Mouse (Mus musculus) CH12.LX (cell line): Measurements from ENCODE around the gene Vps37b.
A peak's percentile ranks its signal among the peaks of the same experiment; 100 is the strongest.

Source experiments
- CHD1 ChIP-seq: IDR thresholded peaks from 2 replicates; pipeline ENCODE4 v1.6.1; 2012; ENCODE audit warnings: low read depth, low read length, improper control_type of control experiment, inconsistent platforms
- CTCF ChIP-seq, 2 experiments: IDR thresholded peaks in 1 of 2; conservative IDR thresholded peaks in 1 of 2; 2 replicates each; pipeline ENCODE4 v1.5.1; 2011 to 2012; ENCODE audit warnings: low read depth in 2 of 2, low read length in 2 of 2, improper control_type of control experiment in 1 of 2, inconsistent platforms in 1 of 2, mild to moderate bottlenecking in 1 of 2, moderate library complexity in 1 of 2
- E2F4 ChIP-seq: IDR thresholded peaks from 2 replicates; pipeline ENCODE4 v1.6.1; 2011; ENCODE audit warnings: low read depth, low read length, improper control_type of control experiment; ENCODE audit not compliant: insufficient replicate concordance
- ETS1 ChIP-seq: conservative IDR thresholded peaks from 2 replicates; pipeline ENCODE4 v1.6.1; 2012; ENCODE audit warnings: low read depth, mild to moderate bottlenecking, inconsistent platforms, low read length, improper control_type of control experiment, moderate library complexity
- GABPA ChIP-seq: IDR thresholded peaks from 2 replicates; pipeline ENCODE4 v1.6.1; 2012; ENCODE audit warnings: low read depth, low read length, improper control_type of control experiment, inconsistent platforms; ENCODE audit not compliant: insufficient replicate concordance
- MYC ChIP-seq: IDR thresholded peaks from 2 replicates; pipeline ENCODE4 v1.6.1; 2011; ENCODE audit warnings: low read depth, mild to moderate bottlenecking, improper control_type of control experiment, low read length
- NRF1 ChIP-seq: IDR thresholded peaks from 2 replicates; pipeline ENCODE4 v1.6.1; 2014; ENCODE audit warnings: low read depth, mild to moderate bottlenecking, inconsistent platforms, low read length, improper control_type of control experiment, moderate library complexity
- POLR2A ChIP-seq: IDR thresholded peaks from 2 replicates; pipeline ENCODE4 v1.6.1; 2011; ENCODE audit warnings: low read depth, mild to moderate bottlenecking, improper control_type of control experiment, low read length
- RAD21 ChIP-seq: IDR thresholded peaks from 2 replicates; pipeline ENCODE4 v1.6.1; 2011; ENCODE audit warnings: low read depth, mild to moderate bottlenecking, low read length, improper control_type of control experiment, moderate library complexity
- RCOR1 ChIP-seq: conservative IDR thresholded peaks from 2 replicates; pipeline ENCODE4 v1.6.1; 2012; ENCODE audit warnings: low read depth, mild to moderate bottlenecking, inconsistent platforms, low read length, improper control_type of control experiment
- ZKSCAN1 ChIP-seq: IDR thresholded peaks from 2 replicates; pipeline ENCODE4 v1.6.1; 2012; ENCODE audit warnings: low read depth, inconsistent platforms, low read length, improper control_type of control experiment, borderline replicate concordance

DNA sequence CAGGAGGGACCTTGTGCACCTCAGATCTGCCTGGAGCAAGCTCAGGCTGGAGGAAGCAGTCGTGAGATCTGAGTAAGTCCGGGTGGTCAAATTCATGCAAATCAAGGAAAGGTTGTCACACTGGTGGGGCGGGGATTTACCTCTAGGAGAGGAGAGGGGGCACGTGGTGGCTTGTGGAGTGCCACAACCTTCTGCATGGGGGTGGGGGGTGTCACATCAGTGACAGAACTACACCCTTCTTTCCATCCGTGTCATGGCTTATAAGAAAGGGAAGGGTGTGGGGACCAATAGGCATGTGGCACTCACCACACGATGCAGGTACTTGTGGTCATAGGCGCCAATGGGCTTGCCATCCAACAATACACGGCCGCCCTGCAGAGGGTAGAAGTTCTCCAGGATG, 43.6 kb upstream of the Vps37b start:
- no peak for TF ChIP-seq GABPA
- no peak for TF ChIP-seq RAD21
- TF ChIP-seq MYC: no peak
- no peak for TF ChIP-seq POLR2A
- TF ChIP-seq RCOR1: no peak
- no peak for TF ChIP-seq ZKSCAN1
- no peak for TF ChIP-seq CTCF (conservative IDR thresholded peaks at IDR 0.05 in 1 of 2, IDR thresholded peaks at IDR 0.05 in 1 of 2; ENCODE audit: low read depth in 2 of 2, low read length in 2 of 2)
- no peak for TF ChIP-seq NRF1
- no peak for TF ChIP-seq CHD1
- TF ChIP-seq ETS1: 0 out of 2 replicates have a peak, but pooled peaks have one; percentile 15
- TF ChIP-seq E2F4: no peak
